Mouse (Mus musculus): ENCODE data around the gene Gm38655. TPM values are rescaled to one million over a fixed set of nuclear protein-coding genes. Genes with fewer than 3 reads are reported as not detected.
"Not testable (repeated sequence)": the region's sequence is repeated elsewhere in the genome, so short reads cannot be mapped to it uniquely, and the experiment has no call there.

Gm38655 gene
- polyA plus RNA-seq, 1 experiment from 2014 or later: not detected

DNA sequence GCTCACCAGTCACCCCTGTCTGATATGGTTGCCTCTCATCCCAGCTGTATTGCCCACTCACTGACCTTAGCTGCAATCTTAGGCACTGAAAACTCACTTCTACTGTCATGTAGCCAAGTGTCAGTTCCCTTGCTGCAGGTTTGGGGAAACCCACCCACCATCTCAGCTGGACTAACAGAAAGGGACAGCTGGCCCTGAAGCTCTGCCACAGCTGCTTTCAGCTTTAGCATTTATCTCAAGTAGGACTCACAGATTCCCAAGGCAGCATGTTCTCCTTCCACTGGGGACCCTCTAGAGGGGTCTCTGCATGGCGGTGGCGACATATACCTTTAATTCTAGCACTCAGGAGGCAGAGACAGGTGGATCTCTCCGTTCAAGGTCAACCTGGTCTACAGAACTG, 10.5 kb downstream of the Gm38655 start:
- Histone ChIP-seq H3K27me3 (no peaks in the 10 kb centered on the region), H3K9me3 (no peaks in the 10 kb centered on the region), H3K4me3 (no peak overlapping the region), H3K4me2 (replicated peaks) (no peak overlapping the region), H3K27ac (replicated peaks) (no peak overlapping the region), H3K4me1 (no peaks in the 10 kb centered on the region), H3K36me3 (peaks cover 22% of the 10 kb centered on the region), H3K9ac (replicated peaks) (no peak overlapping the region)
- ATAC-seq (ENCODE audit: low FRiP score, low read depth): no peak
- WGBS: 90% methylated on average over 3 of the region's 3 CpGs

DNA sequence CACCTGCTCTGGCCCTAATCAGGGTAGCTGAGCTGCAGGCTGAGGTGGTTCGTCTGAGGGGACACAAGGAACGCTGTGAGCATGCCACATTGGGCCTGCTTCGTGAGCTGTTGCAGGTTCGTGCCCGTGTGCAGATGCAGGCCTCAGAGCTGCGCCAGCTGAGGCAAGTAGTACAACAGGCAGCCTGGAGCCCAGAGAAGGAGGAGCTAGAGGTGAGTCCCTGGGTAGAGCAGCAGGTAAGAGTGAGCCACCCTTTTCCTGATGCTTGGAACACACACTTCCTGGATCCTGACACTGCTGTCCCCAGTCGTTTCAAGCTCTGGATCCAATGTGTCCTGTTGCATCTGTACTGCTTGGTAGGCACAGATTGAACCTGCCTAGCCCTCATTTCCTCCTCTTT, 11.9 kb downstream of the Gm38655 start:
- Histone ChIP-seq H3K4me1 (no peaks in the 10 kb centered on the region), H3K27me3 (no peaks in the 10 kb centered on the region), H3K36me3 (peaks cover 32% of the 10 kb centered on the region), H3K4me2 (replicated peaks) (no peak overlapping the region), H3K4me3 (no peak overlapping the region), H3K27ac (replicated peaks) (no peak overlapping the region), H3K9me3 (no peaks in the 10 kb centered on the region), H3K9ac (replicated peaks) (no peak overlapping the region)
- 88% methylated on average over 7 of the region's 7 CpGs for WGBS
- no peak for ATAC-seq (ENCODE audit: low FRiP score, low read depth)

DNA sequence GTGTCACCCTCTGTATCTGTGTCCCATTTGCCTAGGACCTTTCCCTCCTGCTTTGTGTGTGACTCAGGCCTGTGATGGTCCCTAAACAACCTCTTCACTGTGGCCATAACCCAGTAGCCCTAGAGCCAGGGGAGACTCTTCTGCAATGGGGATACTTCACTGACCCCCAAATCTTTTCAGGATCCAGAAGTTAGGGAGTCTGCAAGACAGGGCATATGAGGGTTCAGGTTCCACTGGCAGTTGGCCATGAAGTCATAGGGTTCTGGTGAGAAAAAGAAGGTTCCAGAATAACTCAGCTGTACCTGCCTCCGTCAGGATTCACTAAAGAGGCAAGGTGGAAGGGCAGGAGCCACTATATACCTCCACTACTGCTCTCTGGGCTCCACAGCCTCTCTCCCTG, 13.1 kb downstream of the Gm38655 start, which contains the start of gene Ccdc154:
Gene Ccdc154 (plus strand): TSS at position 301 of the 400 bp plus-strand sequence.
- Histone ChIP-seq H3K4me1 (no peaks in the 10 kb centered on the region), H3K9ac (replicated peaks) (no peak within 1 kb of the TSS), H3K27me3 (no peaks in the 10 kb centered on the region), H3K27ac (replicated peaks) (no peak within 1 kb of the TSS), H3K4me2 (replicated peaks) (no peak within 1 kb of the TSS), H3K36me3 (peaks cover 41% of the 10 kb centered on the region), H3K4me3 (no peak within 1 kb of the TSS), H3K9me3 (no peaks in the 10 kb centered on the region)
- WGBS: 88% methylated on average over 1 of the region's 1 CpGs
- ATAC-seq (ENCODE audit: low FRiP score, low read depth): no peak

DNA sequence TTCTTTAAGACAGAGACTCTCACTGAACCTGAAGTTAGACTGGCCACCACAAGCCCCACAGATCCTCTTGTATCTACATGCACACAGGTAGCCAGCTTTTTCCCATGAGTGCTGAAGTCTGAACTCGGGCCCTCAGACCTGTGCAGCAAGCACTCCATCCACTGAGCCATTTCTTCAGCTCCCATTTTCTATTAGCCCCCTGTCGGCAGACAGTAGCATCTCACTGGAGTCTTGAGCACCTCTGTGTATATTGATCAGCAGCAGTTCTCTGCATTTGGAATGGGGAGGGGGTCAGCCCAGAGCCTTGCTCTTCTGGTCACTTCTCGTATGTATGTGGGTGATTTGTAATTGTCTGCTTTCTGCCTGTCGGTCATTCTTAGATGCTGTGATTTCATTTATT, 35.3 kb downstream of the Gm38655 start:
- H3K9ac ChIP-seq (replicated peaks): no peak overlapping the region
- H3K27me3 ChIP-seq: no peaks in the 10 kb centered on the region
- H3K9me3 ChIP-seq: no peaks in the 10 kb centered on the region
- H3K4me1 ChIP-seq: no peaks in the 10 kb centered on the region
- H3K27ac ChIP-seq (replicated peaks): no peak overlapping the region
- H3K4me3 ChIP-seq: no peak overlapping the region
- peaks cover 15% of the 10 kb centered on the region; the same call in 1 of the 2 replicates for H3K36me3 ChIP-seq
- WGBS: 68% methylated on average over 4 of the region's 4 CpGs
- no peak overlapping the region for H3K4me2 ChIP-seq (replicated peaks)
- no peak for ATAC-seq (ENCODE audit: low FRiP score, low read depth)

DNA sequence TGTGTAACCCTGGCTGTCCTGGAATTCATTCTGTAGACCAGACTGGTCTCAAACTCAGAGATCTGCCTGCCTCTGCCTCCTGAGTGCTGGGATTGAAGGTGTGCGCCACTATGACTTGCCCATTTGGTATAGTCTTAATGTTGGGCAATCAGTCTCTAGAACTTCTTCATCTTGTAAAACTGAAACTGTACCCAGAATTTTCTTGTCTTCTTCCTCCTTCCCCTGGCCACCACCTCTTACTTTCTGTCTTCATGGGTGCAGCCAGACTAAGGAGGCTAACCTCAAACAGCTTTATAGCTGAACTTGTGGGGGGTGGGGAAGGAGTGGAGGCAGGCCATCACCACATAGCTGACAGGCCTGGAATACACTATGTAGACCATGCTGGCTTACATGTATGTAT, 36.5 kb downstream of the Gm38655 start:
- Histone ChIP-seq H3K9me3 (no peaks in the 10 kb centered on the region), H3K4me3 (no peak overlapping the region), H3K27me3 (no peaks in the 10 kb centered on the region), H3K27ac (replicated peaks) (no peak overlapping the region), H3K36me3 (peaks cover 8% of the 10 kb centered on the region; the same call in 1 of the 2 replicates), H3K4me1 (peaks cover 10% of the 10 kb centered on the region), H3K4me2 (replicated peaks) (no peak overlapping the region), H3K9ac (replicated peaks) (no peak overlapping the region)
- 95% methylated on average over 1 of the region's 1 CpGs for WGBS
- no peak for ATAC-seq (ENCODE audit: low FRiP score, low read depth)

DNA sequence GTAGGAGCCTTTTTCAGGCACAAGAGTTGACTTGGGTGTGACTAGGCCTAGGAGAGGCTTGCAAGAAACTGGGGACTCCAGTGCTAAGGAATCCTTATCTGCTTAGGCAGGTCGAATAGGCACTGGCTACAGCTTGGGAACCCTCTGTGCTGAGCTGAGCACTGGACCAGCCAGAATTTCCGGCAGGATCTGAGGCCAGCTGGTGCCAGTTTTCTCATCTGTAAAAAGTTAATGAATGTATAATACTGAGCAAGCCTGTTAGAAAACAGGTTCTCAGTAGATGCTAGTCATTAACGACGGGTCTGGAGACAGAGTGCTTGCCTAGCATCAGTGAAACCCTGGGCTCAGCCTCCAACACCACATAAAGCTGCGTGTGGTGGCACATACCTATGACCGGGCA, 39.6 kb downstream of the Gm38655 start:
- no peak for ATAC-seq (ENCODE audit: low FRiP score, low read depth)
- H3K27me3 ChIP-seq: no peaks in the 10 kb centered on the region
- H3K36me3 ChIP-seq: peaks cover 8% of the 10 kb centered on the region; the same call in 1 of the 2 replicates
- H3K27ac ChIP-seq (replicated peaks): no peak overlapping the region
- no peak overlapping the region for H3K9ac ChIP-seq (replicated peaks)
- H3K4me1 ChIP-seq: peaks cover 12% of the 10 kb centered on the region
- H3K9me3 ChIP-seq: no peaks in the 10 kb centered on the region
- H3K4me2 ChIP-seq (replicated peaks): no peak overlapping the region
- H3K4me3 ChIP-seq: no peak overlapping the region
- 92% methylated on average over 6 of the region's 6 CpGs for WGBS

DNA sequence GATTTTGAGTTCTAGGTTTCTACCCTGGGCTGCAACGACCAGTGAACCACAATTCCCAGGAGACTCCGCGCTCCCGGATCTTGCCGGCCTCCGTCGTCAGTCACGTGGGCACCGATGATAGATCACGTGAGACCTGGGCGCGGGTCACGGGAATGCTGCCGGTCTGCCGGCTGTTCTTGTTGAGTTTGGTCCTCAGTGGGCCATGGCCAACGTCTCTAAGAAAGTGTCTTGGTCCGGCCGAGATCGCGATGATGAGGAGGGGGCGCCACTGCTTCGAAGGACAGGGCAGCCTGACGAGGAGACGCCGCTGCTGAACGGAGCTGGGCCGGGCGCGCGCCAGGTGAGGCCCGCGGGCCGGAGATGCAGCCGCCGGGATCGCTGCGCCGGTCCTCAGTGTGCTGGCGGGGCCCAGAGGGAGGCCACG, 42.0 kb downstream of the Gm38655 start, which contains the start of gene Clcn7:
Gene Clcn7 (plus strand): TSS at position 117 of the 424 bp plus-strand sequence.
- WGBS: under 1% methylated on average over 40 of the region's 40 CpGs
- H3K4me1 ChIP-seq: peaks cover 12% of the 10 kb centered on the region

DNA sequence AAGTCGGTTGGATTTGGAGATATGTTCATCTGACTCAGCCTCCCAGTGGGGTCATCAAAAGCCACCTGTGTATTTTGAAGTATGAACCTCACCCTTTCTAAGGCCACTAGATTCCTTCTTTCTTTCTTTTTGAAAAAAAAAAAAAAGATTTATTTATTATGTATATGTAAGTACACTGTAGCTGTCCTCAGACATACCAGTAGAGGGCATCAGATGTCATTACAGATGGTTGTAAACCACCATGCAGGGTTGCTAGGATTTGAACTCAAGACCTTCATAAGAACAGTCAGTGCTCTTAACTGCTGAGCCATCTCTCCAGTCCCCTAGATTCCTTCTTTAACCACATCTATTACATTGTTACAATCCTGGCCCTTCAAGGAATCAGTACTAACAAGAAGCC, 45.2 kb downstream of the Gm38655 start:
- 89% methylated on average over 1 of the region's 1 CpGs for WGBS
- ATAC-seq (ENCODE audit: low FRiP score, low read depth): no peak

More for the DNA sequence above, 42.0 kb downstream of the Gm38655 start, which contains the start of gene Clcn7:
- H3K27me3 ChIP-seq: no peaks in the 10 kb centered on the region
- no peak within 1 kb of the TSS for H3K27ac ChIP-seq (replicated peaks)
- H3K9ac ChIP-seq (replicated peaks): peak within 1 kb of the TSS; percentile 79
- H3K4me2 ChIP-seq (replicated peaks): peak within 1 kb of the TSS; percentile 74
- H3K36me3 ChIP-seq: peaks cover 8% of the 10 kb centered on the region; the same call in 1 of the 2 replicates
- peak; percentile 91 for ATAC-seq (ENCODE audit: low FRiP score, low read depth)
- H3K9me3 ChIP-seq: no peaks in the 10 kb centered on the region
- peak within 1 kb of the TSS; percentile 89 for H3K4me3 ChIP-seq

DNA sequence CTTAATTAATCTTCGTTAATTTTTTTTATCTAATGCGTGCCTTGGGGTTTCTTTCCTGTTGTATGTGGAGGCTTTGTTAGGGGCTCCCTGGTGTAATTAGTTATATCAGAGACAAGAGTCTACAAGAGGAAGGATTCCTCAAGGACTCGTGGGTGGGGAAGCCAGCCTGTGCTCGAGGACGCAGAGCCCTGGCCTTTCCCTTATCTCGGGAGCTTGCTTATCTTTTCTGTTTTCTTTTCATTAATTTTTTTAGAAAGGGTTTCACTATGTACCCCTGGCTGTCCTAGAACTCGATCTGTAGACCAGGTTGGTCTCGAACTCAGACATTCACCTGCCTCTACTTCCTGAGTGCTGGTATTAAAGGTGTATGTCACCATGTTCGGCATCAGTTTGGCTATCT, 47.6 kb downstream of the Gm38655 start:
- Histone ChIP-seq H3K27ac (replicated peaks) (no peak overlapping the region), H3K4me2 (replicated peaks) (no peak overlapping the region), H3K36me3 (no peaks in the 10 kb centered on the region), H3K4me1 (no peaks in the 10 kb centered on the region), H3K9me3 (no peaks in the 10 kb centered on the region), H3K27me3 (peaks cover 16% of the 10 kb centered on the region; the same call in 1 of the 2 replicates), H3K4me3 (no peak overlapping the region), H3K9ac (replicated peaks) (no peak overlapping the region)
- no peak for ATAC-seq (ENCODE audit: low FRiP score, low read depth)
- WGBS: 83% methylated on average over 9 of the region's 9 CpGs

More for the DNA sequence above, 45.2 kb downstream of the Gm38655 start:
- H3K9me3 ChIP-seq: no peaks in the 10 kb centered on the region
- no peak overlapping the region for H3K9ac ChIP-seq (replicated peaks)
- H3K27ac ChIP-seq (replicated peaks): no peak overlapping the region
- H3K36me3 ChIP-seq: no peaks in the 10 kb centered on the region
- H3K27me3 ChIP-seq: 0 out of 2 replicates have a peak, but pooled peaks cover 3% of the 10 kb centered on the region
- H3K4me1 ChIP-seq: peaks cover 12% of the 10 kb centered on the region
- H3K4me2 ChIP-seq (replicated peaks): no peak overlapping the region
- H3K4me3 ChIP-seq: no peak overlapping the region

DNA sequence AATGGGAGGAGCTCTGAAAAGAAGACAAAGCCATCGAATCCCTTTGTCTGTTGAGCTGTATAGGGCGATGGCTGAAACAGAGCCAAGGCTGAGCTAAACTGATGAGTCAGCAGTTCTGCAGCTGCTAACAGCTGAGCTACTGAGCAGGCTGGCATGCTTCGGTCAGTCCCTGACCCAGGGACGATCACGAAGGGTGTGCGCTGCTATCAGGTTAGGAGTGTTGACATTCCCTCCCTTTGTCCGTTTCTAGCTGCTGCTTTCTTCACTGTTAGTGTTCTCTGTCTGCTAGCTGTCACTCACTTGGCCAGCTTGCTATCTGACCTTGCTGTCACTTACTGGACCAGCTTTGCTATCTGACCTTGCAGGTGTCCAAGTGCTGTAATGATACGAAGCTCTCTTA, 48.2 kb downstream of the Gm38655 start:
- Histone ChIP-seq H3K4me3 (no peak overlapping the region), H3K36me3 (no peaks in the 10 kb centered on the region), H3K9ac (replicated peaks) (no peak overlapping the region), H3K4me2 (replicated peaks) (no peak overlapping the region), H3K27me3 (peaks cover 17% of the 10 kb centered on the region; the same call in 1 of the 2 replicates), H3K4me1 (no peaks in the 10 kb centered on the region), H3K9me3 (no peaks in the 10 kb centered on the region), H3K27ac (replicated peaks) (no peak overlapping the region)
- WGBS: 61% methylated on average over 8 of the region's 8 CpGs
- ATAC-seq (ENCODE audit: low FRiP score, low read depth): no peak

DNA sequence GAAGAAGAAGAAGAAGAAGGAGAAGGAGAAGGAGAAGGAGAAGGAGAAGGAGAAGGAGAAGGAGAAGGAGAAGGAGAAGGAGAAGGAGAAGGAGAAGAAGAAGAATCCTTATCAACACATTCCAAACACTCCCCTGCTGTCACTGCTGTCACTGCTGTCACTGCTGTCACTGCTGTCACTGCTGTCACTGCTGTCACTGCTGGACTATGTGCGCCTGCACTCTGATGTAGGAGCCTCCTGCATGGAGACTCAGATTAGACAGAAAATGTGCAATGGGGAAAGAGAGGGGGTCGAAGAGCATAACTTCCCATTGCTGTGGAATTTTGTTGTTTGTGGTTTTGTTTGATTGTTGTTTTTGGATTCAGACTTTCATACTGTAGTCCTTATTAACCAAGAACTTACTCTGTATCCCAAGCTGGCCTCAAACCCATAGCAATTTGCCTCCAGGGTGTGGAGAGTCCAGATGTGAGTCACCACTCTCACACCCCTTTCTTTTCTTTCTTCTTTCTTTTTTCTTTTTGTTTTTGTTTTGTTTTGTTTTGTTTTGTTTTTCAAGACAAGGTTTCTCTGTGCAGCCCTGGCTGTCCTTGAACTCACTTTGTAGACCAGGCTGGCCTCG, 49.7 kb downstream of the Gm38655 start:
- ATAC-seq (ENCODE audit: low FRiP score, low read depth); H3K4me2 ChIP-seq (replicated peaks); H3K36me3 ChIP-seq; H3K9me3 ChIP-seq; H3K4me3 ChIP-seq; H3K4me1 ChIP-seq; H3K27ac ChIP-seq (replicated peaks); H3K9ac ChIP-seq (replicated peaks): not testable (repeated sequence)
- peaks cover 19% of the 10 kb centered on the region for H3K27me3 ChIP-seq
- 84% methylated on average over 3 of the region's 3 CpGs for WGBS

DNA sequence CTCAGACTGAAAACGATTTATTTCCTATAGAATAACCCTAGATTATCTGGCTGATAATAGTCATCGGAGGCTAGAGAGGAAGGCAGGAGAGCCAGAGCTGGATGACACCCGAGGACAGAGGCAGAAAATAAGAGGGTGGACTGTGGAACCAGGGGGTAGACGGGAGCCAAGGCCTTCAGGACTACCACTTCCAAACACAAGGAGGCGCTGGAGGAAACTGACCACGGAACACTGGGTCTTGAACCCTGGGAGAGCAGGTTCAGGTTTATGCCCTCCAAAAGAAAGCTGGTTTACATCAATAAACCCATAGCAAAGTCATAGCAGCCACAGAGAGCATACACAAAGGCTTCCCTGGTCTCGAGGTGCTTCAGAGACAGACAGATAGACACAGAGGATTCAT, 51.3 kb downstream of the Gm38655 start:
- Histone ChIP-seq H3K9ac (replicated peaks) (no peak overlapping the region), H3K27ac (replicated peaks) (no peak overlapping the region), H3K4me3 (no peak overlapping the region), H3K4me2 (replicated peaks) (no peak overlapping the region), H3K4me1 (no peaks in the 10 kb centered on the region), H3K36me3 (no peaks in the 10 kb centered on the region), H3K9me3 (no peaks in the 10 kb centered on the region), H3K27me3 (peaks cover 23% of the 10 kb centered on the region)
- 37% methylated on average over 7 of the region's 7 CpGs for WGBS
- ATAC-seq (ENCODE audit: low FRiP score, low read depth): no peak
